Mouse (Mus musculus) hindbrain, postnatal 0 days (tissue): ENCODE measurements at regions not wholly inside any gene's neighbourhood (a gene's known extent, or its start where the extent isn't known, plus 50 kb on each side); places are given as distances from the start of the nearest gene placed in this dataset.

Experiments
- ATAC-seq: fragments of 200-750 bp; cut with Nextera tagmentation; 2 replicates; pipeline ENCODE4 v1.8.0; 2017; ENCODE audit warnings: mild to moderate bottlenecking, moderate TSS enrichment, moderate library complexity
- DNase-seq: peaks from one replicate; pipeline ENCODE4 v3.0.0-alpha.2; 2015; ENCODE audit warnings: low spot score
- H3K27ac ChIP-seq: fragments of 300-500 bp; sonication (generic); 2 replicates; pipeline ENCODE4 v1.5.1; 2014; ENCODE audit warnings: mild to moderate bottlenecking
- H3K27me3 ChIP-seq: fragments of 300-500 bp; sonication (generic); 2 replicates; pipeline ENCODE4 v1.6.1; 2014; ENCODE audit warnings: low read length, mixed read lengths; ENCODE audit not compliant: insufficient read depth
- H3K36me3 ChIP-seq: fragments of 300-500 bp; sonication (generic); 2 replicates; pipeline ENCODE4 v1.6.1; 2014; ENCODE audit warnings: low read length, mixed read lengths; ENCODE audit not compliant: insufficient read depth
- H3K4me1 ChIP-seq: fragments of 300-500 bp; sonication (generic); 2 replicates; pipeline ENCODE4 v1.6.1; 2014; ENCODE audit warnings: antibody characterized with exemption, low read length, mixed read lengths; ENCODE audit not compliant: insufficient read depth
- H3K4me2 ChIP-seq: fragments of 300-500 bp; sonication (generic); 2 replicates; pipeline ENCODE4 v1.6.1; 2014; ENCODE audit warnings: low read depth, mild to moderate bottlenecking, low read length, moderate library complexity, mixed read lengths
- H3K4me3 ChIP-seq: fragments of 300-500 bp; sonication (generic); 2 replicates; pipeline ENCODE4 v1.5.1; 2014; ENCODE audit warnings: low read length
- H3K9ac ChIP-seq: fragments of 300-500 bp; sonication (generic); replicated peaks from 2 replicates; pipeline ENCODE4 v1.6.1; 2014; ENCODE audit warnings: mild to moderate bottlenecking, low read length, moderate library complexity, mixed read lengths
- H3K9me3 ChIP-seq: fragments of 300-500 bp; sonication (generic); 2 replicates; pipeline ENCODE4 v1.6.1; 2016; ENCODE audit warnings: low read length, mixed read lengths
- CTCF ChIP-seq: IDR thresholded peaks from 2 replicates; pipeline ENCODE4 v1.5.1; 2016; ENCODE audit warnings: antibody characterized with exemption, control low read depth, low read depth
- WGBS: fragments of 180-500 bp; shearing (Covaris S2); extraction: QIAGEN DNeasy Blood & Tissue Kit; methylation state at CpG from one replicate; pipeline ENCODE4 v1.1.7; 2014; 5-methylcytosine and 5-hydroxymethylcytosine counted together

GRCm38 (mm10) chr3:83416536-83416935 lies 288.8 kb downstream of the Dchs2 start:
- H3K4me2 ChIP-seq: no peak overlapping the region
- no peak for DNase-seq
- no peaks in the 10 kb centered on the region for H3K9me3 ChIP-seq
- H3K27ac ChIP-seq: no peak overlapping the region
- no peaks in the 10 kb centered on the region for H3K27me3 ChIP-seq
- no peak for ATAC-seq
- TF ChIP-seq CTCF: peak; percentile 58
- no peaks in the 10 kb centered on the region for H3K4me1 ChIP-seq
- H3K4me3 ChIP-seq: no peak overlapping the region
- no peaks in the 10 kb centered on the region for H3K36me3 ChIP-seq
- no peak overlapping the region for H3K9ac ChIP-seq

GRCm38 (mm10) chr3:83424267-83424666 lies 296.5 kb downstream of the Dchs2 start:
- no peak for TF ChIP-seq CTCF

GRCm38 (mm10) chr3:83429376-83429775 lies 301.6 kb downstream of the Dchs2 start:
- no peaks in the 10 kb centered on the region for H3K36me3 ChIP-seq
- no peaks in the 10 kb centered on the region for H3K9me3 ChIP-seq
- no peak for ATAC-seq
- no peak overlapping the region for H3K27ac ChIP-seq
- no peak overlapping the region for H3K4me3 ChIP-seq
- 78% methylated on average over 3 of the region's 3 CpGs for WGBS
- no peak overlapping the region for H3K9ac ChIP-seq
- no peak for TF ChIP-seq CTCF
- H3K4me2 ChIP-seq: no peak overlapping the region
- H3K27me3 ChIP-seq: no peaks in the 10 kb centered on the region
- no peak for DNase-seq
- no peaks in the 10 kb centered on the region for H3K4me1 ChIP-seq

More at GRCm38 (mm10) chr3:83424267-83424666, 296.5 kb downstream of the Dchs2 start:
- Histone ChIP-seq H3K4me2 (no peak overlapping the region), H3K27me3 (no peaks in the 10 kb centered on the region), H3K9ac (no peak overlapping the region), H3K36me3 (no peaks in the 10 kb centered on the region), H3K4me3 (no peak overlapping the region), H3K9me3 (no peaks in the 10 kb centered on the region), H3K27ac (no peak overlapping the region), H3K4me1 (no peaks in the 10 kb centered on the region)
- WGBS: 65% methylated on average over 7 of the region's 7 CpGs
- DNase-seq (no peak), ATAC-seq (no peak)

- Histone ChIP-seq H3K4me2 (no peak overlapping the region), H3K4me1 (no peaks in the 10 kb centered on the region), H3K9me3 (no peaks in the 10 kb centered on the region), H3K4me3 (no peak overlapping the region), H3K27ac (no peak overlapping the region), H3K9ac (no peak overlapping the region), H3K27me3 (no peaks in the 10 kb centered on the region), H3K36me3 (no peaks in the 10 kb centered on the region)
- ATAC-seq (no peak), DNase-seq (no peak)
- TF ChIP-seq CTCF: no peak
- 71% methylated on average over 7 of the region's 7 CpGs for WGBS
These were observed 318.5 kb downstream of the Dchs2 start for GRCm38 (mm10) chr3:83446154-83446667.

- H3K27ac ChIP-seq: no peak overlapping the region
- 83% methylated on average over 2 of the region's 2 CpGs for WGBS
- H3K27me3 ChIP-seq: no peaks in the 10 kb centered on the region
- ATAC-seq (no peak), DNase-seq (no peak)
- no peak overlapping the region for H3K9ac ChIP-seq
- H3K9me3 ChIP-seq: no peaks in the 10 kb centered on the region
- no peaks in the 10 kb centered on the region for H3K36me3 ChIP-seq
- TF ChIP-seq CTCF: no peak
- no peak overlapping the region for H3K4me2 ChIP-seq
- no peak overlapping the region for H3K4me3 ChIP-seq
- H3K4me1 ChIP-seq: no peaks in the 10 kb centered on the region
These were observed 315.5 kb upstream of the Sfrp2 start for GRCm38 (mm10) chr3:83450662-83451061.

- Histone ChIP-seq H3K9ac (no peak overlapping the region), H3K27ac (no peak overlapping the region), H3K27me3 (no peaks in the 10 kb centered on the region), H3K4me1 (no peaks in the 10 kb centered on the region), H3K36me3 (no peaks in the 10 kb centered on the region), H3K4me2 (no peak overlapping the region), H3K4me3 (no peak overlapping the region), H3K9me3 (no peaks in the 10 kb centered on the region)
- TF ChIP-seq CTCF: no peak
- WGBS: 84% methylated on average over 3 of the region's 3 CpGs
- DNase-seq (peak; percentile 14), ATAC-seq (no peak)
These were observed 314.8 kb upstream of the Sfrp2 start for GRCm38 (mm10) chr3:83451317-83451716.

- TF ChIP-seq CTCF: no peak
- Histone ChIP-seq H3K9me3 (no peaks in the 10 kb centered on the region), H3K4me1 (no peaks in the 10 kb centered on the region), H3K27ac (no peak overlapping the region), H3K4me2 (no peak overlapping the region), H3K36me3 (no peaks in the 10 kb centered on the region), H3K9ac (no peak overlapping the region), H3K4me3 (no peak overlapping the region), H3K27me3 (no peaks in the 10 kb centered on the region)
- 45% methylated on average over 2 of the region's 2 CpGs for WGBS
- no peak for ATAC-seq
- no peak for DNase-seq
These were observed 312.7 kb upstream of the Sfrp2 start for GRCm38 (mm10) chr3:83453462-83453861.
